Mouse (Mus musculus): ENCODE results near the gene Hoxc6. TPM values are rescaled to one million over a fixed set of nuclear protein-coding genes. Genes with fewer than 3 reads are reported as not detected.
A peak's percentile ranks its signal among the peaks of the same experiment; 100 is the strongest.

The Hoxc6 gene
- polyA plus RNA-seq, 1 experiment from 2014 or later: 0.11 TPM

DNA sequence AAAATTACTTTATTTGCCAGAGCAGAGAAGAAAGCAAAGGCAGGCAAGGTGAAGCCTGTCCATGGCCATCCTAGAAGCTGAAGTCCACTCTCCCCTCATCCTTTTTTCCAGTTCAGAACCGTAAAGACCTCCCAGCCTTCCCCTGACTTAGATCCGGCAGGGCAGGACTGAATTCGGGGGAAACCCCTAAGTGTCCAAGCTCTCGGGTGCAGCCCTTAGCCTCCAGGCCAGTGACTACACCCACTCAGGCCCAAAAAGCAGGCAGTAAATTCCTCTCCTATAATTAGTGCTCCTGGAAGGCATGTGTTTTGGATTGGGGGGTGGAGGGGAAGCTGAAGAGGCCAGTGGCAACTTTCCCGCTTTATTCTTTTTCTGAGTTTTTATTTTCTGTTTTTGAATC, 7.7 kb downstream of the Hoxc6 start:
- Histone ChIP-seq H3K36me3 (no peaks in the 10 kb centered on the region), H3K27ac (replicated peaks) (no peak overlapping the region), H3K9ac (no peak overlapping the region), H3K27me3 (peaks cover 98% of the 10 kb centered on the region), H3K4me2 (replicated peaks) (no peak overlapping the region), H3K4me1 (no peaks in the 10 kb centered on the region), H3K4me3 (replicated peaks) (no peak overlapping the region), H3K9me3 (replicated peaks) (no peaks in the 10 kb centered on the region)
- 5% methylated on average over 5 of the region's 5 CpGs for WGBS
- ATAC-seq (ENCODE audit: insufficient number of reproducible peaks, low FRiP score, low TSS enrichment, low read depth): no peak

DNA sequence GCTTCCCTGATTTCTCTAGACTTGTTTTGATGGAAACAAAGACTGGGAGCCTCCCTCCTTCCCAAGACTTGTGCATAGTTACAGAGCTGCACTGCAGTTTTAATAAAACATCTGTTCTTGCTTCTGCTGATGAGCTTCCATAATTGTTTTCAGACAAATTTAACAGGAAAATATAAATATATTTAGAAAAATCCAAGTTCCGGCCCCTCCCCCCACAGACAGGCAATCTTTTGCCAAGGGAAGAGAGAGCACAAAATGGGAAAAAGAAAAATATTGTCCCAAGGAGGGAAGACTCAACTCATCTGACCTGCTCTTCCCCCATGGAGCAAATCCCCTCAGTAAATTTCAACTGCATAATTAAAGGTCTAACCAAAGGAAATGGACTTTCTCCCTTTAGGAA, 8.3 kb downstream of the Hoxc6 start:
- Histone ChIP-seq H3K27ac (replicated peaks) (no peak overlapping the region), H3K36me3 (no peaks in the 10 kb centered on the region), H3K9ac (no peak overlapping the region), H3K4me3 (replicated peaks) (no peak overlapping the region), H3K27me3 (peaks cover 98% of the 10 kb centered on the region), H3K4me1 (no peaks in the 10 kb centered on the region), H3K9me3 (replicated peaks) (no peaks in the 10 kb centered on the region), H3K4me2 (replicated peaks) (no peak overlapping the region)
- ATAC-seq (ENCODE audit: insufficient number of reproducible peaks, low FRiP score, low TSS enrichment, low read depth): no peak
- 6% methylated on average over 1 of the region's 1 CpGs for WGBS

DNA sequence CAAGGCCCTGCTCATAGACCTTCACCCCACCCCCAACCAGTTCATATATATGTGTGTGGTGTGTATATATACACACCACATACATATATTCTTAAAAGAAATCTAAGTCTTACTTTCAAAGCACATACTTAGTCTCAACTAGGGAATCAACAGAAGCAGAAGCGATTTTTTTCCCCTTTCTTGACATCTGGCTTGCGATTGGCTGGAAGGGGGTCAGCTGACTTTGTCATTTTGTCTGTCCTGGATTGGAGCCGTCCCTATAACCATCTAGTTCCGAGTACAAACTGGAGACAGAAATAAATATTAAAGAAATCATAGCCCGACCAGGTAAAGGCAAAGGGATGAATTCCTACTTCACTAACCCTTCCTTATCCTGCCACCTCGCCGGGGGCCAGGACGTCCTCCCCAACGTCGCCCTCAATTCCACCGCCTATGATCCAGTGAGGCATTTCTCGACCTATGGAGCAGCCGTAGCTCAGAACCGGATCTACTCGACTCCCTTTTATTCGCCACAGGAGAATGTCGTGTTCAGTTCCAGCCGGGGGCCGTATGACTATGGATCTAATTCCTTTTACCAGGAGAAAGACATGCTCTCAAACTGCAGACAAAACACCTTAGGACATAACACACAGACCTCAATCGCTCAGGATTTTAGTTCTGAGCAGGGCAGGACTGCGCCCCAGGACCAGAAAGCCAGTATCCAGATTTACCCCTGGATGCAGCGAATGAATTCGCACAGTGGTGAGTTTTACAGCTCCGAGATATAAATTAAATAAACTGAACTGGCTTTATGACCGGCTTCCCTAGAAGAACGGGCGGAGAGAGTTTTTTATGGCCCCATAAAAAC, 11.4 kb downstream of the Hoxc6 start:
- Histone ChIP-seq H3K9me3 (replicated peaks) (no peaks in the 10 kb centered on the region), H3K4me3 (replicated peaks) (0 out of 2 replicates have a peak overlapping the region, but pooled peaks have one; percentile 2), H3K27ac (replicated peaks) (no peak overlapping the region), H3K4me1 (peaks cover 7% of the 10 kb centered on the region), H3K4me2 (replicated peaks) (no peak overlapping the region), H3K9ac (no peak overlapping the region), H3K36me3 (no peaks in the 10 kb centered on the region), H3K27me3 (peaks cover 98% of the 10 kb centered on the region)
- WGBS: 3% methylated on average over 27 of the region's 27 CpGs
- no peak for ATAC-seq (ENCODE audit: insufficient number of reproducible peaks, low FRiP score, low TSS enrichment, low read depth)

DNA sequence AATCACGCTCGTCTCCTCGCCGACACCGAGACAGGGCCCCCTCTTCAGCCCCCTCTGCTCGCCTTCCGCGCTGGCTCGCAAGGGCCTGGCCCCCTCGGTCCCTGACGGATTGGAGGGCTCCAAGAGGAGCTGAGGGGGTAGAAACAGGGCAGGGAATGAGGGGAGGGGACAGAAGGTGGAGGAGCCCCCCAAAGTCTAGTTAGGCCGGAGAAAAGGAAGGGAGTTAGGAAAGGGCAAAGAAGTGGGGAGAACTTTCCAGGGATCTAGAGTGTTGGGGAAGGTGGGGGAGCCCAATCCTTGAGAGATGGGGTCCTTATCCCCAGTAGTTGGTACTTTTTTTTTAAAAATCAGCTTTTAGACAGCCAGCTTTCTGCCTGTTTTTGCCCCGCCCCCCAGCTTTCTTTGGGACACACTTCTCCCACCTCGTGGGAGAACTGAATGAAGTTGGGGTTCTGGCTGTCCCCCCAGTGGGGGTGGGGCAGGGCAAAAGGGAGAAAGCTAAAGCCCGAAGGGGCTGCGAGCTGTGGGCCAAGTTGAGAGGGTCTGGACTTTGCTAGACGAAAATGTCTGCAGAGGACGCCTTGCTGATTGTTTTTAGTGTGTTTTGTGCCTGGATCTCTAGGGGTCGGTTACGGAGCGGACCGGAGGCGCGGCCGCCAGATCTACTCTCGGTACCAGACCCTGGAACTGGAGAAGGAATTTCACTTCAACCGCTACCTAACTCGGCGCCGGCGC, 12.2 kb downstream of the Hoxc6 start:
- Histone ChIP-seq H3K4me1 (peaks cover 15% of the 10 kb centered on the region), H3K9me3 (replicated peaks) (no peaks in the 10 kb centered on the region), H3K27me3 (peaks cover 98% of the 10 kb centered on the region), H3K9ac (no peak overlapping the region), H3K27ac (replicated peaks) (no peak overlapping the region), H3K4me2 (replicated peaks) (no peak overlapping the region), H3K4me3 (replicated peaks) (no peak overlapping the region), H3K36me3 (no peaks in the 10 kb centered on the region)
- WGBS: 4% methylated on average over 31 of the region's 31 CpGs
- no peak for ATAC-seq (ENCODE audit: insufficient number of reproducible peaks, low FRiP score, low TSS enrichment, low read depth)

DNA sequence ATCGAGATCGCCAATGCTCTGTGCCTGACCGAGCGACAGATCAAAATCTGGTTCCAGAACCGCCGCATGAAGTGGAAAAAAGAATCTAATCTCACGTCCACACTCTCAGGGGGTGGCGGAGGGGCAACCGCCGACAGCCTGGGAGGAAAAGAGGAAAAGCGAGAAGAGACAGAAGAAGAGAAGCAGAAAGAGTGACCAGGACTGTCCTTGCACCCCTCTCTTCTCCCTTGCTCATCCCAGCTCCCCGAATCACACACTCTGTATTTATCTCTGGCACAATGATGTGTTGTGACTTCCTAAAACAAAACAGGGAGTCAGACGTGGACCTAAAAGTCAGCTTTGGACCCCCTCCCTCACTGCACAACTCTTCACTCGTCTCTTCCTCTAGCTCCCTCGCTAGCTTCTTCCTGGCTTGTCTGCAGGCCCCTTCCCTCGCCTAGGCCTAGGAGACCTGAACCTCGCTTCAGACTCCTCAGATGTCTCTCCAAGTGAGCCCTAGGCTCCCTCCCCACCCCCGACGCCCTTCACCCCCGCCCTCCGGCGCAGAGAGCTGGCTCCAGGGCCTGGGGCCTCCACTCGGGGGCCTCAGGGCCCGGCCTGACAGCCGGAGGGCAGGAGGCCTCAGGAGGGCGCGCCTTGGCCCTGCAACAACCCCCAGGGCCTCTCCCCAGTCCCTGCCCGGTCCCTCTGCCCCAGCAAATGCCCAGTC, 12.9 kb downstream of the Hoxc6 start:
- Histone ChIP-seq H3K4me3 (replicated peaks) (no peak overlapping the region), H3K9ac (no peak overlapping the region)
- WGBS: 6% methylated on average over 28 of the region's 28 CpGs

DNA sequence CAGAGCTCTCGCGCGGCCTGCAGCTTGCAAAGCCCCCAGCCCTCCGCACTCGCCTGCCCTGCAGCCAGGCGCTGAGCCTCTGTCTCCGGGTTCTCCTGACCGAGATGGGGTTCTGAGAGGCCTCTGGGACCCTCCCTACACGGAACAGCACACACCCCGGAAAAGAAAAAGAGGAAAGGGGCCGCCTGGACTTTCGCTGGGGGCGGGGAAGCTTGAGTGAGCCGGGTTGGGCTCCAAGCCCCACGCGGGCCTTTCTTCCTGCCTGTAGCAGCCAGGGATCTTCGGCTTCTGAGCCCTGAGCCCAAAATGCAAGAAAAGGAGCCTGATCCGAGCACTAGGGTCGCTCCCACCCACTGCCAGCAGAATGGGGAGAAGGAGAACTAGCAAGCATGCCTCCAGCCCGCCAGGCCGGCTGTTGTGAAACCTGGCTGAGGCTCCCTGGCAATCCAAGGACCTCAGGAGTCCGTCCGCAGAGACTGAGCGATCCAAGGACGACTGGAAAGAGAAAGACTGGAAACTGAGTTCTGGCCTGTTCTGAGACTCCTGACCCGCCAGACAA, 13.9 kb downstream of the Hoxc6 start:
- no peak overlapping the region for H3K9ac ChIP-seq
- H3K27me3 ChIP-seq: peaks cover 98% of the 10 kb centered on the region
- H3K4me1 ChIP-seq: peaks cover 17% of the 10 kb centered on the region
- no peaks in the 10 kb centered on the region for H3K36me3 ChIP-seq
- no peak for ATAC-seq (ENCODE audit: insufficient number of reproducible peaks, low FRiP score, low TSS enrichment, low read depth)
- WGBS: 11% methylated on average over 26 of the region's 26 CpGs
- H3K4me3 ChIP-seq (replicated peaks): no peak overlapping the region
- H3K27ac ChIP-seq (replicated peaks): no peak overlapping the region
- H3K9me3 ChIP-seq (replicated peaks): no peaks in the 10 kb centered on the region
- no peak overlapping the region for H3K4me2 ChIP-seq (replicated peaks)

More for the DNA sequence above, 12.9 kb downstream of the Hoxc6 start:
- Histone ChIP-seq H3K36me3 (no peaks in the 10 kb centered on the region), H3K4me2 (replicated peaks) (no peak overlapping the region), H3K27me3 (peaks cover 98% of the 10 kb centered on the region), H3K4me1 (peaks cover 17% of the 10 kb centered on the region), H3K27ac (replicated peaks) (no peak overlapping the region), H3K9me3 (replicated peaks) (no peaks in the 10 kb centered on the region)
- ATAC-seq (ENCODE audit: insufficient number of reproducible peaks, low FRiP score, low TSS enrichment, low read depth): no peak

DNA sequence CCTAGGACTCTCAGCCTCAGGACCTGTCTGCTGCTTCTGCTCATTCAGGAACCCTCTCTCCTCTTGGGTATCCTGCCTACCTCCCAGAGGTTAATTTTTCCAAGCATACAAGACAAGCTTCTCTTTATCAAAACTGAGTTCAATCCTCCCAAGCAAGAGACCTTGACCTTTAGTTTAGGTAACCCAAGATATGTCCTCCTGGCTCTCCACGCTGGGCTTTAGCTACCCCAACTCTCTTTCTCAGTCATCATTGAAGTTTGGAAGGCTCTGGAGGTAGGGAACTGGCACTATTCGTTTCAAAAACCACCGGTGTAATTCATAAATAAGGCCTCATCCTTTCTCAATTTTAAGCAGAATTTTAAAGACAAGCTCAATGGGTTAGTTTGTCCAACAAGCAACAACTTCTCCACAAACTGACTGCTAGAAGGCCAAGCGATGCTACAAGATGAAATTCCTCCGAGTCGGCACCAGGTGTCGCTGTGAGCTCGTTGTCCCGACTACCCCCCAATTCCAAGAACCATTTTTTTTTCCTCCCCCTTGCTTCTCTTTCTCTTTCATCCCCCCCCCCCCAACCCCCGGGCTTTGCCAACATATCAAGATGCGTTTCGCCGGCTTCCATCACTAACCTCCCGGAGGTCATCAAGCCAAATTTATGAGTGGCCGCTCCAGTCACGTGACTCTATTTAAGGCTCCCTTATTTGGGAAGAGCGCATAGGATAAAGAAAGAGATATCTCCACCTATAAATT, 15.4 kb downstream of the Hoxc6 start:
- peak overlapping the region; percentile 30 for H3K4me3 ChIP-seq (replicated peaks)
- no peaks in the 10 kb centered on the region for H3K9me3 ChIP-seq (replicated peaks)
- no peaks in the 10 kb centered on the region for H3K36me3 ChIP-seq
- peaks cover 98% of the 10 kb centered on the region for H3K27me3 ChIP-seq
- 5% methylated on average over 17 of the region's 17 CpGs for WGBS
- H3K4me2 ChIP-seq (replicated peaks): peak overlapping the region; percentile 42
- H3K27ac ChIP-seq (replicated peaks): no peak overlapping the region
- no peak for ATAC-seq (ENCODE audit: insufficient number of reproducible peaks, low FRiP score, low TSS enrichment, low read depth)
- no peak overlapping the region for H3K9ac ChIP-seq
- H3K4me1 ChIP-seq: peaks cover 17% of the 10 kb centered on the region

DNA sequence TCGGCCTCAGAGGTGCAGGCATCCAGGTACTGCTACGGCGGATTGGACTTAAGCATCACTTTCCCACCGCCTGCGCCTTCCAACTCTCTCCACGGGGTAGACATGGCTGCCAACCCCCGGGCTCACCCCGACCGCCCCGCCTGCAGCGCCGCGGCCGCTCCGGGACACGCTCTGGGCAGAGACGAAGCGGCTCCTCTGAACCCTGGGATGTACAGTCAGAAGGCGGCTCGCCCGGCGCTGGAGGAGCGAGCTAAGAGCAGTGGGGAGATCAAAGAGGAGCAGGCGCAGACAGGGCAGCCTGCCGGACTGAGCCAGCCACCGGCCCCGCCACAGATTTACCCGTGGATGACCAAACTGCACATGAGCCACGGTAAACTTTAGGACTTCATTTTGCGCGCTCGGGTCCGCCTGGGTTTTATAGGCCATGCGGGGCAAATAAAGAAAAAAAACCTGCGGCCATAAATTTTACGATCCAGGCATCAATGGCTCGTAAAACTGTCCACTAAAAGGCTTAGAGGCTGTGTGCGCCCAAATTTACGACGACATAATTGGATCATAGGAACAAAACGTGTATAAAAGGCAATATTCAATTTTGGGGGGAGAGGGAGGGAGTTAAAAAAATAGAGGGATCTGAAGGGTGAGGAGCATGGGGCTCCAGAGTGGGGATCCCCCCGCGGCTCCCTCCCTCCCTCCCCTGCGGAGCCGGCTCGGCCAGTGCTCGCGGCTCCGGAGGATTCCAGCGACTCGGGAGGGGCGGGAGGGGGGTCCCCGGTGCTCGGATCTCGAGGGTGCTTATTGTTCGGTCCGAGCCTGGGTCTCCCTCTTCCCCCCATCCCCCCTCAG, 16.3 kb downstream of the Hoxc6 start:
- H3K9ac ChIP-seq: no peak overlapping the region
- 1% methylated on average over 45 of the region's 57 CpGs for WGBS
- ATAC-seq (ENCODE audit: insufficient number of reproducible peaks, low FRiP score, low TSS enrichment, low read depth): no peak

DNA sequence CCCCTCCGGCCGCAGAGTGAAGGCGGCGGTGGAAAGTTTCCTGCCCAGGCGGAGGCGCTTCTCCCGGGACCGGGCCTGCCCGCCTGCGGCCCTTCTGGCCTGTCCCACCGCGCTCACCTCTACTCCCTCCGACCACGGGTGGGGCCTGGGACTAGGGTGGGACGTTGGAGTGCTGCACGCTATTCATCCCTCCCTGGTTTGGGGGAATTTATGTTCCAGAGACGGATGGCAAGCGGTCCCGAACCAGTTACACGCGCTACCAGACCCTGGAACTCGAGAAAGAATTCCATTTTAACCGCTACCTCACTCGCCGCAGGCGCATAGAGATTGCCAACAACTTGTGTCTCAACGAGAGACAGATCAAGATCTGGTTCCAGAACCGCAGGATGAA, 16.9 kb downstream of the Hoxc6 start:
- H3K4me2 ChIP-seq (replicated peaks): peak overlapping the region; percentile 42
- no peak overlapping the region for H3K27ac ChIP-seq (replicated peaks)
- H3K4me3 ChIP-seq (replicated peaks): peak overlapping the region; percentile 30
- H3K36me3 ChIP-seq: no peaks in the 10 kb centered on the region
- H3K27me3 ChIP-seq: peaks cover 98% of the 10 kb centered on the region
- no peak for ATAC-seq (ENCODE audit: insufficient number of reproducible peaks, low FRiP score, low TSS enrichment, low read depth)
- no peaks in the 10 kb centered on the region for H3K9me3 ChIP-seq (replicated peaks)
- 4% methylated on average over 22 of the region's 28 CpGs for WGBS
- H3K9ac ChIP-seq: no peak overlapping the region
- H3K4me1 ChIP-seq: peaks cover 17% of the 10 kb centered on the region

More for the DNA sequence above, 16.3 kb downstream of the Hoxc6 start:
- Histone ChIP-seq H3K36me3 (no peaks in the 10 kb centered on the region), H3K4me1 (peaks cover 17% of the 10 kb centered on the region), H3K27me3 (peaks cover 98% of the 10 kb centered on the region), H3K4me3 (replicated peaks) (peak overlapping the region; percentile 30), H3K4me2 (replicated peaks) (peak overlapping the region; percentile 42), H3K9me3 (replicated peaks) (no peaks in the 10 kb centered on the region), H3K27ac (replicated peaks) (no peak overlapping the region)
